8 mouse cellular contexts compared by ENCODE assay signal in the genomic region with DNA sequence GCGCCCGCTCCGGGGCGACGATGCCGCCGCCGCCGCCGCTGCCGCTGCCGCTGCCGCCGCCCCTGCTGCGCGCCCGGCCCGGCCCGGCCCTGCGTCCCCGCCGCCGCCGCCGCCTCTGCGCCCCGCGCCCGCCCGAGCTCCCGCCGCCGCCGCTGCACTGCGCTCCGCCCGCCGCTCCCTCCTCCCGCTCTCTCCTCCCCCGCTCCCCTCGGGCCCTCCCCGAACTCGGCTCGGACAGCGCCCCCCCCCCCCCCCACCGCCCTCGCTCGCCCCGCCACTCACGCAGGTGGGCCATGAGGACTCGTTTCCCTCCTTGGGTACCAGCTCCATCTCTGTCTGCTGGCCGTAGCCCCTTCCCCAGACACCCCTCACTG. TPM values are rescaled to one million over a fixed set of nuclear protein-coding genes. Genes with fewer than 3 reads are reported as not detected.
A peak's percentile ranks its signal among the peaks of the same experiment; 100 is the strongest.
DNase-seq lines count a peak whose midpoint lies in the region; ATAC-seq lines count a peak whose summit lies in the region.

No protein-coding gene starts in this region.

- no peak overlapping the region for H3K27ac ChIP-seq in forebrain, embryonic 15.5 days (replicated peaks)
- no peak overlapping the region for H3K27ac ChIP-seq in midbrain, embryonic 14.5 days (replicated peaks; ENCODE audit: low read depth, low read length)

- H3K9ac ChIP-seq in forebrain, embryonic 15.5 days (replicated peaks) = peak overlapping the region; percentile 71
- H3K9ac ChIP-seq in midbrain, embryonic 14.5 days (replicated peaks; ENCODE audit: low read length) = peak overlapping the region; percentile 74

- 1% methylated on average over 42 of the region's 52 CpGs for WGBS in forebrain, embryonic 15.5 days
- WGBS in midbrain, embryonic 14.5 days = 0% methylated on average over 19 of the region's 52 CpGs

- no peaks in the 10 kb centered on the region for H3K9me3 ChIP-seq in forebrain, embryonic 15.5 days
- no peaks in the 10 kb centered on the region for H3K9me3 ChIP-seq in midbrain, embryonic 14.5 days (ENCODE audit: control insufficient read depth, low read length)

- intact Hi-C loops in gastrocnemius, postnatal 36 days (cut with DNase I) = no loop called here

- H3K4me3 ChIP-seq in forebrain, embryonic 15.5 days = peak overlapping the region; percentile 60
- peak overlapping the region; percentile 59 for H3K4me3 ChIP-seq in midbrain, embryonic 14.5 days (replicated peaks; ENCODE audit: low read depth, low read length)

- H3K27me3 ChIP-seq in forebrain, embryonic 15.5 days = peaks cover 15% of the 10 kb centered on the region
- peaks cover 23% of the 10 kb centered on the region for H3K27me3 ChIP-seq in midbrain, embryonic 14.5 days (ENCODE audit: control insufficient read depth, insufficient read depth, low read length)

- DNase-seq in kidney, postnatal 10 days = peak; percentile 7
- DNase-seq in kidney, adult 9 months = no peak
- peak; percentile 47 for DNase-seq in cerebellum, adult 9-11 months
- DNase-seq in midbrain, embryonic 14.5 days = peak; percentile 62
- no peak for DNase-seq in thymus, postnatal 10 days (ENCODE audit: low spot score in 2 of 2)
- no peak for DNase-seq in thymus, postnatal 4 days
- no peak for DNase-seq in gastrocnemius, postnatal 36 days

- H3K36me3 ChIP-seq in forebrain, embryonic 15.5 days = no peaks in the 10 kb centered on the region
- no peaks in the 10 kb centered on the region for H3K36me3 ChIP-seq in midbrain, embryonic 14.5 days (ENCODE audit: control insufficient read depth, insufficient read depth, low read length)

- peaks cover 11% of the 10 kb centered on the region for H3K4me1 ChIP-seq in forebrain, embryonic 15.5 days
- H3K4me1 ChIP-seq in midbrain, embryonic 14.5 days (ENCODE audit: control insufficient read depth, insufficient read depth, low read length) = no peaks in the 10 kb centered on the region

- peak overlapping the region; percentile 99 for H3K4me2 ChIP-seq in forebrain, embryonic 15.5 days (replicated peaks)
- H3K4me2 ChIP-seq in midbrain, embryonic 14.5 days (ENCODE audit: low read length) = peak overlapping the region; percentile 96

- 0 out of 2 replicates have a peak, but pooled peaks have one; percentile 34 for ATAC-seq in forebrain, embryonic 15.5 days (replicated peaks)
- no peak for ATAC-seq in midbrain, embryonic 14.5 days (ENCODE audit: low FRiP score, low TSS enrichment)

RNA-seq across cellular contexts. Expression of a gene that starts 0.5 kb away (rescaled TPM):
- polyA plus RNA-seq in forebrain, embryonic 15.5 days (2015; fragmentation: Nextera tagmentation; extraction: Ambion mirVana) = 26.6 and 28.8 TPM in 2 replicates
- 23.5 and 24.1 TPM in 2 replicates for polyA plus RNA-seq in midbrain, embryonic 14.5 days (2014; fragmentation: Nextera tagmentation; extraction: Ambion mirVana)
- under 1 TPM; 0.13 to 0.17 TPM for total RNA-seq in gastrocnemius, postnatal 36 days (2021)

Comparison
In these comparisons a context has a peak if more than half of its experiments do, and no peak if none do; other contexts are left out.
1. DNase-seq: peak in kidney, postnatal 10 days (single experiment), cerebellum, adult 9-11 months (single experiment) and midbrain, embryonic 14.5 days (single experiment); none in kidney, adult 9 months (single experiment), thymus, postnatal 10 days (0 of 2), thymus, postnatal 4 days (single experiment) and gastrocnemius, postnatal 36 days (0 of 2).